Mouse (Mus musculus) central nervous system, embryonic 11.5 days (tissue): ENCODE measurements around the gene Ccdc102a. TPM values are rescaled to one million over a fixed set of nuclear protein-coding genes. Genes with fewer than 3 reads are reported as not detected.

Source experiments
- polyA plus RNA-seq: library from polyadenylated mRNA; depleted of rRNA; stranded (reverse); fragments of >200 nt; gene quantifications from 2 replicates; pipeline ENCODE4 v1.2.3, GENCODE M21; 2012; rRNA removed

Ccdc102a gene
- 24.7 and 25.5 TPM in 2 replicates for polyA plus RNA-seq

DNA sequence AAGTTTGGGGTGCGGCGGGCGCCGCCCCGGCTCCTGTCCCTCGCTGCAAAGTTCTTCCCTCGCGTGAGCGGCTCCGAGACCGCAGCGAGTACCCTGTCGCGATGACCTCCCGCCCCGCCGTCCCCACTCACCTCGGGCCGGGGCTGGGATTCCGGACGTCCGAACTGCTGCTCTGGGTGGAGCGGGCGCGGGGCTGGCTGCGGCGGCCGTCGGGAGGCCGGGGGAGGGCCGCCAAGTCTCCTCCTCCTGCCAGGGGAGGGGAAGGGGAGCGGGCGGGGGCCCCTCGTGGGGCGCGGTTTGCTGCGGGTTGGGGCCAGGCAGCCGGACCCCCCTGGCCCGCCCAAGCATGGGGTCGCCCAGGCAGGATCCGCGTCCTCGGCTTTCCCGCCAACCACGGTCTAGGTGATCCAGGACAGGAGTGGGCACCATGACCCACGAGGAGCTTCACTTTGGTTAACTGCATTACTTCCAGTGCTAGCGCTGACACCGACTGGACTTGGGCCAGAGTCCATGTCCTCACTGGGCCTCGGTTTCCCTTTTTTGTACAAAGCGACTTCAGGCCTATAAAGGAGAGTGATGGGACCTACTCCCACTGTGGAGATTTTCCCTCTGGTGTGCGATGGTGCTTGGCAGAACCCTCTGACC lies at the start of gene Ccdc102a:
Ccdc102a (minus strand) TSS at position 248 of the 645 bp plus-strand sequence.

DNA sequence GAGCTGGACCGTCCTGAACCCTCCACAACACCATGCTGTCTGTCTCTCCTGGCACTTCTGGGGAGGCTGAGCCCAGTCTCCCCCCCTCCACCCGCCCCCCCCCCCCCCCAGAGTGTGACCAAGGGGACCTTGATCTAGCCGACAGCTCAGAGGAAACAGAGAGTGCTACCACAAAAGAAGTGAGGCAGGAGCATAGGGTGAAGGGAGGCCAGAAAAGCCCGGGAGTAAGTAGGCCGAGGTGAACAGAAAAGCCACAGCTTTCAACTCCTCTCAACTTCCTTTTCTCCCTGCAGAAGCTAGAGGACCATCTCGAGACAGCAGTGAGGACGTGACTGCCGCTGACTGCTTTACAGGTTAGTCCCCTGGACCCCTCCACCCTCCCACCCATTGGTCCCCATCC lies 5.5 kb upstream of the Ccdc102a start, which contains the start of gene Adgrg5:
Adgrg5 (plus strand) TSS at position 290 of the 400 bp plus-strand sequence.

DNA sequence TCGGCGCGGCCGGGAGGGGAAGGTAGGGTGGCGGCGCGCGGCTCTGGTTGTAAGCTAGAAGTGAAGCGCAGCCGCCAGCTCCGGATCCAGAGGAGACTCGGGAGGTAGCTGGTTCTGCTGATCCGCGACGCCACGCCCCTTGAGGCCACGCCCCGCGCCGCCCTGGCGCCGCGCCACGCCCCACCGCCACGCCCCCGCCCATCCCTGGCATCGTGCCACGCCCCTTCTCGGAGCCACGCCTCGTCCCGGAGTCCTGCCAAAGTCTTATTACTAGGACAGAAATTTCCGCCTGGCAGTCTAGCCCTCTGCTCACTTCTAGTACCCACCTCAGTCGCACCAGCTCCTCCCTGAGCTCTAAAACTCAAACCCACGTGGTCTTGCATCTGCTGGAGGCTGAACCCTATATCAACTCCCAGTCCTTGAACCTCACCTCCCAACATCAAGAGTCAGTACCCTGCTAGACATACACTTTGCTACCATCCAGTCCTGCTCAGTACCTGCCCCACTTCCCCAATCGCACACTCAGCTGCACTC lies 41.6 kb downstream of the Ccdc102a start, which contains the start of gene Dok4:
Dok4 (minus strand) TSS at position 134 of the 534 bp plus-strand sequence.

GRCm38 (mm10) chr8:94857346-94858173 lies 60.3 kb downstream of the Ccdc102a start, which contains the start of gene Polr2c:
Polr2c (plus strand) TSS chr8:94857450.

Other genes with a start within 250 kb of the Ccdc102a start
- 0.19 and 0.29 TPM in 2 replicates for gene Pllp, start 221.8 kb downstream of the Ccdc102a start, polyA plus RNA-seq
- gene Ccl22, start 172.5 kb downstream of the Ccdc102a start, polyA plus RNA-seq = not detected in 2 replicates
- gene Cx3cl1, start 146.1 kb downstream of the Ccdc102a start, polyA plus RNA-seq = 7.0 and 7.1 TPM in 2 replicates
- 0.15 TPM in 1 of 2 replicates, not detected in the other for gene Ccl17, start 107.6 kb downstream of the Ccdc102a start, polyA plus RNA-seq
- 56.5 and 57.9 TPM in 2 replicates for gene Coq9, start 79.8 kb downstream of the Ccdc102a start, polyA plus RNA-seq
- gene Ciapin1, start 79.7 kb downstream of the Ccdc102a start, polyA plus RNA-seq = 71.1 and 73.5 TPM in 2 replicates
- 124 and 127 TPM in 2 replicates for gene Polr2c, start 60.6 kb downstream of the Ccdc102a start, polyA plus RNA-seq
- gene Dok4, start 41.8 kb downstream of the Ccdc102a start, polyA plus RNA-seq = 15.2 and 21.9 TPM in 2 replicates
- gene Adgrg5, start 5.6 kb upstream of the Ccdc102a start, polyA plus RNA-seq = 0.20 and 0.42 TPM in 2 replicates
- gene Adgrg1, start 56.7 kb upstream of the Ccdc102a start, polyA plus RNA-seq = 160 and 196 TPM in 2 replicates
- 3.7 and 5.3 TPM in 2 replicates for gene Adgrg3, start 99.6 kb upstream of the Ccdc102a start, polyA plus RNA-seq
- gene Drc7, start 137.0 kb upstream of the Ccdc102a start, polyA plus RNA-seq = 0.25 and 0.55 TPM in 2 replicates
- 28.8 and 36.1 TPM in 2 replicates for gene Katnb1, start 163.1 kb upstream of the Ccdc102a start, polyA plus RNA-seq